Mouse (Mus musculus): Measurements from ENCODE around the gene Dnajc4.

- TF ChIP-seq CTCF (conservative IDR thresholded peaks at IDR 0.05; ENCODE audit: low read length) (no peak), NANOG (IDR thresholded peaks at IDR 0.05; ENCODE audit: borderline replicate concordance, low read length) (no peak), POU5F1 (IDR thresholded peaks at IDR 0.05; ENCODE audit: borderline replicate concordance, low read length) (no peak)
Measured at GRCm38 (mm10) chr19:6942764-6943163, 49.6 kb downstream of the Dnajc4 start.
